Mouse (Mus musculus): ENCODE measurements at regions not wholly inside any gene's neighbourhood (a gene's known extent, or its start where the extent isn't known, plus 50 kb on each side); places are given as distances from the start of the nearest gene placed in this dataset.

DNA sequence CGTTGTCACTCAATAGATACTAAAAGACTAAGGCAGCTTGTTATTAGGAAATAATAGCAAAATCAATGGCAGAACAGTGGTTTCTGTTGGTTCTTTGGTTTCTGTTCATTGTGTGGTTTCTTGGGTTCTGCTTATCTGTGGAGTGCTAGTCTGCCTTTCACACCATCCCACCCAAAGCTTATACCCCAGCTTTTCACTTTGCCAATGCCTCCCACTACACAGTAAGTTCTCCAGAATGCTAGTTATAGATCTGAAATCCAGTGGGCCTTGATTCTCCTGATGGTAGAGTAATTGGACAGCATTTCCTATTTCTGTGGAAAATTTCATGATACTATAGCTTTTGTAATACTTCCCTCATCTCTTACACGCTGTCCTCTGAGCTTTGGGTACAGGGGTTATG lies 700.8 kb upstream of the 1700009N14Rik start:
- in situ Hi-C loops (cut with MboI, MseI), result no loop called here

DNA sequence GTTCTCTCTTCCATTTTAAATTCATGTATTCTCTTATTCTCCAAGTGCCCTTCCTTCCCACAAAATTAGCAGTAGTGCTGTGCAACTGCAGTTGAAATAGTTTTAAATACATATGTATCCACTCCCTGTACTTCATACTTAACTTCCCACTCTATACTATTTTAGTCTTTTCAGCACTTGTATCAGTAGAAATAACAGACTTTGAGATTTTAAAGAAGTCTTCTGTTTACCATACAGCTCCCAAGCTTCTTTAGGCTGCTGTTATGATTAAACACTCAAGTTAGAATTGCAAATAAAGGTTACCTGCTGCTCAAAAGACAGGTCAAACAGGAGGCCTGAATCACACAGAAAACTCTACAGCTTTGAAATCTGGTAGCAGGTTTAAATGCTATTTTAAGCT lies 665.1 kb upstream of the 1700009N14Rik start:
- in situ Hi-C loops (cut with MboI, MseI), result no loop called here

DNA sequence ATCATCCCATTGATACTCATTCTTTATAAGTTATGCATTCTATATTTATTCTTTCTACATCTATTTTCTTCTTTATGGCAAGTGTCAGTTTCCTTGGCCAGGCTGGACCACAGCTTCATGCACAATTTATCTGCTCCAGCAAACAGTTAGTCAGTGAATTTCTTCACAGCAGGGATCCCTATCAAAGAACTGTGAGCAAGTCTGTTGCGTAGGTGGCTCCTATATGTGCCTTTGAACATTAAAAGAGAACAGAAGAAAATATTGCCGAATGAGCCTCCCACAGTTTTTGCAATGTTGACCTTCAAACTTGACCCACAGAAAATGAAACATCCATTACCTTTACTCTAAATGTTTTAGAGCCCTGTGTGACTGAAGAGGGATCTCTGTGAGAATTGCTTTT lies 625.0 kb upstream of the 1700009N14Rik start:
- in situ Hi-C loops (cut with MboI, MseI), result no loop called here

DNA sequence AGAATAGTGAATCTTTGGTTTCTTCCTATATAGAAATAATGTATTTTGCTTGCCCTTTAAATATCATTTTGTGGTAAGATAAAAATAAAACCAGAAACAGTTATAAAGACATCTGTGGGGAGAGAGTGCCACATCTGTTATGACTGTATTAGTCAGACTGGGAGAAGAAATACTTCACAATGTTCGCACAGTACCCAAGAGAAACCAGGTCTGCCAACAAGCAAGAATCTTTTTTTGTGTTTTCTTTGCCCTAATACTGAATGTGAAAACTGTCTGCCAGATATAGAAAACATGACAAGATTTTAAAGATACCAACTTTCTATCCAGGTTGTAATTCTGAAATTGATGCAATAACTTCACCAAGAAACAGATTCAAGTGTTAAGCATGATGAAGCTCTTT lies 601.8 kb upstream of the 1700009N14Rik start:
- in situ Hi-C loops (cut with MboI, MseI), result no loop called here

DNA sequence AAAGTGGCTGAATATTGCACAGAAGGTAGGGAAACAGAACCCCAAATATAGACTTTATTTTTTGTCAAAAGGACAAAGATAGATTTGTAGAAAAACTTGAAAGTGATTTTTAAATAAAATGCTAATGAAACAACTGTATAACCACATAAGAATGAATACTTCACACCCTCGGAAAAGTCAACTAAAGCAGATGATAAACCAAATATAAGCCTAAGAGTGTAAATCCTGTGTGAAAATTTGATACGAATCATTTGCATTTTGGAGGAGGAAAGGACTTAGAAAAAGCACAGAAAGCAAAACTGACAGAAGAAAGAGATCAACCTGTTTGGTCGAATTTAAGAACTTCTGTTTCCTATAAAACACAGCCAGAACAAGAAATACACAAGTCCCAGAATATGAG lies 595.7 kb upstream of the 1700009N14Rik start:
- in situ Hi-C loops (cut with MboI, MseI), result loop anchor here (25.0 kb wide), 1 partner anchor 1808 kb away; no protein-coding TSS in a partner anchor

DNA sequence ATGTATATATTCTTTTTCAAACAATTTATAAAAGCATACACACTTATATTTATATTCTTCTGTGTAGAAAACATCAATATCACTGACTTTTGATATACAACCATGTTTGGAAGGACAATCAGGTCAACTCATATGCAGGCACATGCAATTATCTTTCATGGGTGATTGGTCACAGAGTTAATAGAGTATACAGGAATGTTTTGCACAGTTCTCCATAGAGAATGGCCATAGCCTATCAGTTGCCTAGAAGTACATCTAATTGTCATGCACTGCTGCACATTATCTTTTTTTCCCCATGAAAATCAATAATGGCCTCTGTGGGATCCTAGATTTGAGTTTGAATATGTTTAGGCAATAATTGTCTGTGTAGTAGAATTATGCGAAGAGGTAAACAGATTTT lies 549.5 kb upstream of the 1700009N14Rik start:
- in situ Hi-C loops (cut with MboI, MseI), result no loop called here

DNA sequence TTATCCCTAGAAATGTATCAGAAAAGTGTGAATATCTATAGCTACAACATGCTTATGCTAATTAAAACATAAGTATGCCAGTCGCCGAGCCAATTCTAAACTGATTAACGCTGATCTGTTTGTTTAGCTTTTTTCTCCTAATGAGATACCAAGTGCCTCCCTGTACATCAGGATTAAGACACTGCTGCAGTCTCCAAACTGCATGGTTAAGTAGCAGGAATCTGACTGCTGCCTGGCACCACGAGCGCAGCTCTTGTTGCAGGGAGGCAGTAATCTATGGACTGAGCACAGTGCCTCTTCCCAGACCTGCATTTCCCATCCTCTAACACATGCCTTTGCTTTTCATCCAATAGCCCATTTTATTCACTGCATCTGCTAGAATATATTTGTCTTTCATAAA lies 523.3 kb upstream of the 1700009N14Rik start:
- in situ Hi-C loops (cut with MboI, MseI), result loop anchor here (10.0 kb wide), 1 partner anchor 748 kb away; no protein-coding TSS in a partner anchor

DNA sequence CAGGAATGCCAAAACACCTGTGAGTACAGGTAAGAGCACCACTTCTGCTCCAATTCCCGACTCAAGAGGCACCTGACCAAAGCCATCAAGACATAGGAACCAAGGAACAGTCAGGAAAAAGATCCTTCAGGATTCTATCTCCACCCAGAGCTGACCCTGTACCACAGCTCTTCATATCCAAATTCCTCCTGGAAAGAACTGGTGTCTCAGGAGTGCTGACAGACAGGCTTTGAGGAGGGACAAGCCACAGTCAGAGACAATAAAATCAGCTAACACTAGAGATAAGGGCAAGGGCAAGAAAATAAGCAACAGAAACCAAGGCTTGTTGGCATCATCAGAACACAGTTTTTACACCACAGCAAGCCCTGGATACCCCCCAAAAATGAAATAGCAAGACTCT lies 496.5 kb upstream of the 1700009N14Rik start:
- in situ Hi-C loops (cut with MboI, MseI), result no loop called here

DNA sequence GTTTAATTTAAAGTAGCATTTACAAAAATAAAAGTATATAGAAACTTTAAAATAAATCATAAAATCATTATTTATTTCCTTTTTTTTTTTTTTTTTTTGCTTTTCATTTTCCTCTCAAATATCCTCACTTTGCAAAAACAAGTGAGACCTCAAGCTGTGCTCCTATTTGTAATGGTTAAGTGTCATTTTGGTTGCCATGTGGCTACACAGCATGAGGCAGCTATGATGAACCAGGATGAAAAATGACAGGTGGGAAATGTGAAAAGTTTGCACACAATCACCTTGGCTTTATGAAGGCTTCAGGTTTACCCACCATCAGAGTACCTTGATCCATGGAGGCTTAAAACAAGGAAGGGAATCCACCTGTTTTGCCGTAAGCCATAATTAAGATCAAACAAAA lies 454.9 kb upstream of the 1700009N14Rik start:
- in situ Hi-C loops (cut with MboI, MseI), result no loop called here

Data from T-helper 2 cell (primary cell).